Mouse (Mus musculus) T-helper 17 cell (primary cell): Measurements from ENCODE around the gene Gm281.

Source experiments
- in situ Hi-C, 2 experiments: fragments of 300-600 bp; cut with MboI, MseI; formaldehyde crosslinking; loops; 1 replicate in 1 of 2; 2 replicates in 1 of 2; pipeline ENCODE4 v1.15.1; 2025; ENCODE audit warnings: high pct_unique_total_duplicates in 2 of 2

The Gm281 gene

GRCm38 (mm10) chr14:13914387-13915082 lies at the start of gene Gm281:
Gene Gm281 (minus strand): TSS chr14:13914478.
- in situ Hi-C loops, result loop anchor here (5.0 to 25.0 kb wide), 4 partner anchors 557 to 1340 kb away; no protein-coding TSS in a partner anchor

- in situ Hi-C loops, result loop anchor here (10.0 to 25.0 kb wide), 2 partner anchors 374 to 381 kb away; partner anchors contain the start of gene Il3ra (in 2 of the 2)
These were observed 49.2 kb upstream of the Gm281 start for GRCm38 (mm10) chr14:13963527-13963926.

GRCm38 (mm10) chr14:13962476-13962875 lies 48.2 kb upstream of the Gm281 start:
- in situ Hi-C loops, result loop anchor here (10.0 to 25.0 kb wide), 2 partner anchors 375 to 382 kb away; partner anchors contain the start of gene Il3ra (in 2 of the 2)

- in situ Hi-C loops, result loop anchor here (10.0 to 25.0 kb wide), 2 partner anchors 376 to 383 kb away; partner anchors contain the start of gene Il3ra (in 2 of the 2)
These were observed 47.3 kb upstream of the Gm281 start, which contains the start of the genes Atxn7 and Thoc7 for GRCm38 (mm10) chr14:13961401-13962112. Gene Atxn7 (plus strand): TSS chr14:13961440. Gene Thoc7 (minus strand): TSS chr14:13961852.

- in situ Hi-C loops, result loop anchor here (10.0 to 25.0 kb wide), 2 partner anchors 377 to 384 kb away; partner anchors contain the start of gene Il3ra (in 2 of the 2)
These were observed 46.4 kb upstream of the Gm281 start for GRCm38 (mm10) chr14:13960482-13961325.

- in situ Hi-C loops, result loop anchor here (10.0 to 25.0 kb wide), 2 partner anchors 377 to 385 kb away; partner anchors contain the start of gene Il3ra (in 2 of the 2)
These were observed 45.8 kb upstream of the Gm281 start for GRCm38 (mm10) chr14:13960079-13960478.

- in situ Hi-C loops, result loop anchor here in 1 of 2 experiments (25.0 kb wide), 1 partner anchor 385 kb away; the partner anchor contains the start of gene Il3ra
These were observed 37.9 kb upstream of the Gm281 start for GRCm38 (mm10) chr14:13952151-13952550.

- in situ Hi-C loops, result loop anchor here in 1 of 2 experiments (25.0 kb wide), 1 partner anchor 387 kb away; the partner anchor contains the start of gene Il3ra
These were observed 36.1 kb upstream of the Gm281 start for GRCm38 (mm10) chr14:13950401-13950800.

GRCm38 (mm10) chr14:13948345-13948744 lies 34.1 kb upstream of the Gm281 start:
- in situ Hi-C loops, result loop anchor here in 1 of 2 experiments (25.0 kb wide), 1 partner anchor 1661 kb away; the partner anchor contains the start of genes 3830406C13Rik and Gm49355

- in situ Hi-C loops, result loop anchor here in 1 of 2 experiments (25.0 kb wide), 1 partner anchor 1657 kb away; the partner anchor contains the start of genes 3830406C13Rik and Gm49355
These were observed 30.4 kb upstream of the Gm281 start for GRCm38 (mm10) chr14:13944686-13945085.

GRCm38 (mm10) chr14:13934052-13934371 lies 19.7 kb upstream of the Gm281 start:
- in situ Hi-C loops, result loop anchor here in 1 of 2 experiments (25.0 kb wide), 1 partner anchor 1647 kb away; the partner anchor contains the start of genes 3830406C13Rik and Gm49355

- in situ Hi-C loops, result loop anchor here in 1 of 2 experiments (25.0 kb wide), 1 partner anchor 1646 kb away; the partner anchor contains the start of genes 3830406C13Rik and Gm49355
These were observed 19.2 kb upstream of the Gm281 start for GRCm38 (mm10) chr14:13933290-13934051.

GRCm38 (mm10) chr14:13917630-13918029 lies 3.4 kb upstream of the Gm281 start:
- in situ Hi-C loops, result loop anchor here (5.0 to 25.0 kb wide), 4 partner anchors 560 to 1343 kb away; no protein-coding TSS in a partner anchor

GRCm38 (mm10) chr14:13917208-13917607 lies 2.9 kb upstream of the Gm281 start:
- in situ Hi-C loops, result loop anchor here (5.0 to 25.0 kb wide), 4 partner anchors 560 to 1342 kb away; no protein-coding TSS in a partner anchor

- in situ Hi-C loops, result loop anchor here (5.0 to 25.0 kb wide), 4 partner anchors 558 to 1340 kb away; no protein-coding TSS in a partner anchor
These were observed 929 bp upstream of the Gm281 start for GRCm38 (mm10) chr14:13915207-13915606.

GRCm38 (mm10) chr14:13910148-13910547 lies 4.1 kb downstream of the Gm281 start:
- in situ Hi-C loops, result loop anchor here (10.0 to 25.0 kb wide), 2 partner anchors 1323 to 1335 kb away; no protein-coding TSS in a partner anchor

- in situ Hi-C loops, result loop anchor here in 1 of 2 experiments (10.0 to 25.0 kb wide), 2 partner anchors 532 to 1320 kb away; no protein-coding TSS in a partner anchor
These were observed 7.1 kb downstream of the Gm281 start for GRCm38 (mm10) chr14:13907145-13907544.

- in situ Hi-C loops, result loop anchor here in 1 of 2 experiments (10.0 to 25.0 kb wide), 2 partner anchors 532 to 1319 kb away; no protein-coding TSS in a partner anchor
These were observed 7.8 kb downstream of the Gm281 start for GRCm38 (mm10) chr14:13906461-13906860.

GRCm38 (mm10) chr14:13901611-13902067 lies 12.6 kb downstream of the Gm281 start:
- in situ Hi-C loops, result loop anchor here in 1 of 2 experiments (10.0 to 25.0 kb wide), 2 partner anchors 527 to 1314 kb away; no protein-coding TSS in a partner anchor
